Mouse (Mus musculus): ENCODE results near the gene Padi1. TPM values are rescaled to one million over a fixed set of nuclear protein-coding genes. Genes with fewer than 3 reads are reported as not detected.

Gene Padi1
- total RNA-seq, 2 experiments from 2014 or later: not detected

Other genes with a start within 250 kb of the Padi1 start
- gene Arhgef10l, start 179.8 kb downstream of the Padi1 start, total RNA-seq (2021): 10 to 100 TPM; 62.5 to 65.0 TPM
- 10 to 100 TPM; 14.0 to 14.8 TPM for gene Rcc2, start 145.2 kb downstream of the Padi1 start, total RNA-seq (2021)
- not detected for gene Padi6, start 103.1 kb downstream of the Padi1 start, total RNA-seq (2021)
- under 1 TPM; 0.60 to 0.86 TPM for gene Padi4, start 71.5 kb downstream of the Padi1 start, total RNA-seq (2021)
- gene Padi3, start 35.1 kb downstream of the Padi1 start, total RNA-seq (2021): under 1 TPM; 0.14 to 0.19 TPM
- 1 to 10 TPM in 1 of 2 experiments, under 1 TPM in 1; 0.56 to 1.0 TPM for gene Padi2, start 60.6 kb upstream of the Padi1 start, total RNA-seq (2021)
- 1,000 to 10,000 TPM; 1,261 to 1,268 TPM for gene Sdhb, start 115.4 kb upstream of the Padi1 start, total RNA-seq (2021)
- gene Atp13a2, start 141.1 kb upstream of the Padi1 start, total RNA-seq (2021): 10 to 100 TPM; 16.5 to 17.3 TPM
- 1 to 10 TPM; 4.0 to 4.3 TPM for gene Mfap2, start 164.6 kb upstream of the Padi1 start, total RNA-seq (2021)
- gene Crocc, start 214.8 kb upstream of the Padi1 start, total RNA-seq (2021): 1 to 10 TPM; 4.3 to 5.5 TPM
- 10 to 100 TPM; 17.2 to 18.1 TPM for gene Necap2, start 232.6 kb upstream of the Padi1 start, total RNA-seq (2021)
- gene Spata21, start 242.6 kb upstream of the Padi1 start, total RNA-seq (2021): not detected